Mouse (Mus musculus) CD8-positive naive resting alpha-beta T cell, adult 57 days (primary cell): ENCODE results near the gene Hcfc2. TPM values are rescaled to one million over a fixed set of nuclear protein-coding genes. Genes with fewer than 3 reads are reported as not detected.

Experiments
- total RNA-seq: library from RNA; stranded (reverse); gene quantifications from one replicate; pipeline ENCODE4 v1.2.4, GENCODE M21; 2023

Gene Hcfc2
- 19.6 TPM for total RNA-seq

GRCm38 (mm10) chr10:82695956-82696355 lies at the start of gene Hcfc2:
Gene Hcfc2, plus strand, starts transcription at chr10:82696160.

DNA sequence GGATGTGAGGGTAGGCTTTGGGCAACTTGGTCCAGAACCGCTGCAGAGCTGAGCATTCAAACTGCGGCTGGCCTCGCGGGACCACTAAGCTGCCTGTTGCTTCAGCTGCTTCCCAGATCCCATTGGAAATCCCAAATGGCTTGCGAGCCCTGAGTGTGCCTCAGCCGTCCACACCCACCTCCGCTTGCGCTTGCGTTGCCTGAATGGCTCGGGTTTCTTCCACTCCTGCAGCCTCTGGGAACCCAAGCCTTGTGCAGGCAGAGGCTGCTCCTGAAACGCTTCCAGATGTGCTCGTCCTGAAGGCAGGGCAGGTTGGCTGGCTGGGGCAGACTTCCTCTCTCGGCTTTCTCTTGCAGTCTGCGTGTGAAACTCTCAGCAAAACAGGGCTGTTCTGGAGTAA lies 5.5 kb upstream of the Hcfc2 start, which contains the start of gene Glt8d2:
Gene Glt8d2 (minus strand): TSS at position 157 of the 400 bp plus-strand sequence.

GRCm38 (mm10) chr10:82763840-82764631 lies 68.1 kb downstream of the Hcfc2 start, which contains the start of gene Nfyb:
Gene Nfyb, minus strand, starts transcription at chr10:82764144.

Other genes starting within 250 kb of the Hcfc2 start
- not detected for gene Gm1553, start 203.5 kb upstream of the Hcfc2 start, total RNA-seq
- gene 1190007I07Rik, start 72.9 kb upstream of the Hcfc2 start, total RNA-seq = 15.7 TPM
- gene Tdg, start 66.3 kb upstream of the Hcfc2 start, total RNA-seq = 94.5 TPM
- 1.1 TPM for gene Glt8d2, start 5.5 kb upstream of the Hcfc2 start, total RNA-seq
- 30.7 TPM for gene Nfyb, start 68.0 kb downstream of the Hcfc2 start, total RNA-seq
- gene Txnrd1, start 137.8 kb downstream of the Hcfc2 start, total RNA-seq = 36.7 TPM
- gene Eid3, start 170.5 kb downstream of the Hcfc2 start, total RNA-seq = 7.0 TPM